ENCODE assay signal across 9 mouse cellular contexts in genomic region chr10:81244595-81244994, GRCm38 (mm10). TPM values are rescaled to one million over a fixed set of nuclear protein-coding genes. Genes with fewer than 3 reads are reported as not detected.
A peak's percentile ranks its signal among the peaks of the same experiment; 100 is the strongest.
DNase-seq lines count a peak whose midpoint lies in the region; ATAC-seq and TF ChIP-seq lines count a peak whose summit lies in the region.
"Had no signal": no experiment of that assay in that cellular context is flagged by ENCODE, and none has a peak within 500 bp of the region (broad histone marks: within the 10 kb centered on the region; RNA-seq: fewer than 3 reads in every experiment).

No protein-coding gene starts in this region.

- H3K4me2 ChIP-seq in embryonic facial prominence, embryonic 12.5 days (replicated peaks): no peak overlapping the region
- H3K4me2 ChIP-seq in heart, postnatal 0 days (ENCODE audit: low read depth, low read length): no peak overlapping the region
- no peak overlapping the region for H3K4me2 ChIP-seq in lung, embryonic 15.5 days
- no peak overlapping the region for H3K4me2 ChIP-seq in neural tube, embryonic 15.5 days
- H3K4me2 ChIP-seq: embryonic facial prominence, embryonic 15.5 days had no signal

- no peak overlapping the region for H3K9ac ChIP-seq in embryonic facial prominence, embryonic 12.5 days
- H3K9ac ChIP-seq in heart, postnatal 0 days (replicated peaks; ENCODE audit: low read depth, low read length): no peak overlapping the region
- no peak overlapping the region for H3K9ac ChIP-seq in lung, embryonic 15.5 days
- no peak overlapping the region for H3K9ac ChIP-seq in neural tube, embryonic 15.5 days (replicated peaks)
- H3K9ac ChIP-seq: embryonic facial prominence, embryonic 15.5 days had no signal

- no peak overlapping the region for H3K27ac ChIP-seq in embryonic facial prominence, embryonic 12.5 days
- H3K27ac ChIP-seq in heart, postnatal 0 days (ENCODE audit: low read depth): no peak overlapping the region
- no peak overlapping the region for H3K27ac ChIP-seq in lung, embryonic 15.5 days
- no peak overlapping the region for H3K27ac ChIP-seq in neural tube, embryonic 15.5 days (replicated peaks)
- H3K27ac ChIP-seq: embryonic facial prominence, embryonic 15.5 days had no signal

- H3K9me3 ChIP-seq in embryonic facial prominence, embryonic 12.5 days: no peaks in the 10 kb centered on the region
- no peaks in the 10 kb centered on the region for H3K9me3 ChIP-seq in heart, postnatal 0 days (replicated peaks; ENCODE audit: control insufficient read depth, low read length)
- H3K9me3 ChIP-seq in lung, embryonic 15.5 days: no peaks in the 10 kb centered on the region
- no peaks in the 10 kb centered on the region for H3K9me3 ChIP-seq in neural tube, embryonic 15.5 days (replicated peaks)
- H3K9me3 ChIP-seq: embryonic facial prominence, embryonic 15.5 days had no signal

- ATAC-seq in embryonic facial prominence, embryonic 12.5 days (ENCODE audit: insufficient number of reproducible peaks, insufficient read depth, low FRiP score, low TSS enrichment): peak; percentile 24; the same call in 1 of the 2 replicates
- peak; percentile 62 for ATAC-seq in heart, postnatal 0 days (ENCODE audit: insufficient read depth, low read depth)
- 0 out of 2 replicates have a peak, but pooled peaks have one; percentile 44 for ATAC-seq in lung, embryonic 15.5 days (ENCODE audit: borderline replicate concordance, extremely low read depth, low FRiP score, low TSS enrichment)
- peak; percentile 51 for ATAC-seq in neural tube, embryonic 15.5 days (ENCODE audit: low FRiP score)

- 8% methylated on average over 17 of the region's 17 CpGs for WGBS in embryonic facial prominence, embryonic 12.5 days
- WGBS in heart, postnatal 0 days: 9% methylated on average over 17 of the region's 17 CpGs
- 6% methylated on average over 17 of the region's 17 CpGs for WGBS in lung, embryonic 15.5 days
- 11% methylated on average over 17 of the region's 17 CpGs for WGBS in neural tube, embryonic 15.5 days

- 0 out of 2 replicates have a peak, but pooled peaks cover 6% of the 10 kb centered on the region for H3K36me3 ChIP-seq in embryonic facial prominence, embryonic 12.5 days
- H3K36me3 ChIP-seq in heart, postnatal 0 days (replicated peaks; ENCODE audit: control insufficient read depth, insufficient read depth, low read length): no peaks in the 10 kb centered on the region
- H3K36me3 ChIP-seq in lung, embryonic 15.5 days: no peaks in the 10 kb centered on the region
- H3K36me3 ChIP-seq in neural tube, embryonic 15.5 days: peaks cover 21% of the 10 kb centered on the region; the same call in 1 of the 2 replicates

- peaks cover 7% of the 10 kb centered on the region for H3K4me1 ChIP-seq in embryonic facial prominence, embryonic 12.5 days
- 0 out of 2 replicates have a peak, but pooled peaks cover 2% of the 10 kb centered on the region for H3K4me1 ChIP-seq in heart, postnatal 0 days (ENCODE audit: control insufficient read depth, insufficient read depth)
- 0 out of 2 replicates have a peak, but pooled peaks cover 4% of the 10 kb centered on the region for H3K4me1 ChIP-seq in lung, embryonic 15.5 days
- peaks cover 12% of the 10 kb centered on the region for H3K4me1 ChIP-seq in neural tube, embryonic 15.5 days

- no peak for TF ChIP-seq EP300 in heart, postnatal 0 days (IDR thresholded peaks at IDR 0.05; ENCODE audit: low read depth)

- no peak overlapping the region for H3K4me3 ChIP-seq in embryonic facial prominence, embryonic 12.5 days
- no peak overlapping the region for H3K4me3 ChIP-seq in heart, postnatal 0 days (ENCODE audit: low read depth, low read length)
- H3K4me3 ChIP-seq in lung, embryonic 15.5 days: no peak overlapping the region
- no peak overlapping the region for H3K4me3 ChIP-seq in neural tube, embryonic 15.5 days (replicated peaks)
- H3K4me3 ChIP-seq: embryonic facial prominence, embryonic 15.5 days had no signal

- TF ChIP-seq CTCF in heart, postnatal 0 days (IDR thresholded peaks at IDR 0.05; ENCODE audit: low read depth): peak; percentile 93

- peaks cover 35% of the 10 kb centered on the region for H3K27me3 ChIP-seq in embryonic facial prominence, embryonic 12.5 days
- H3K27me3 ChIP-seq in heart, postnatal 0 days (ENCODE audit: control insufficient read depth, insufficient read depth, low read length): peaks cover 15% of the 10 kb centered on the region
- H3K27me3 ChIP-seq in lung, embryonic 15.5 days: peaks cover 38% of the 10 kb centered on the region
- H3K27me3 ChIP-seq in neural tube, embryonic 15.5 days (replicated peaks): peaks cover 18% of the 10 kb centered on the region

- DNase-seq in CD4-positive, CD25-positive, alpha-beta regulatory T cell, adult 2 months (ENCODE audit: low read depth, low spot score): peak; percentile 85
- DNase-seq in adrenal gland, postnatal 25 days: peak; percentile 82
- DNase-seq in heart, postnatal 0 days (ENCODE audit: low spot score): peak; percentile 70
- peak; percentile 83 for DNase-seq in kidney, postnatal 14 days
- DNase-seq in thymus, postnatal 14 days: peak; percentile 87

RNA-seq across cellular contexts. Expression of gene Matk, which starts 8.1 kb away (rescaled TPM):
- total RNA-seq in adrenal gland, postnatal 25 days (2021): 0.82 and 1.4 TPM in 2 replicates
- 5.6 and 7.2 TPM in 2 replicates for polyA plus RNA-seq in embryonic facial prominence, embryonic 12.5 days (2016; fragmentation: Nextera tagmentation; extraction: Ambion mirVana)
- 0.31 and 0.66 TPM in 2 replicates for total RNA-seq in heart, postnatal 0 days (2014; rRNA removed; ENCODE audit: low replicate concordance)
- 0.42 and 0.51 TPM in 2 replicates for polyA plus RNA-seq in heart, postnatal 0 days (2015; fragmentation: Nextera tagmentation; extraction: Ambion mirVana)
- polyA plus RNA-seq in lung, embryonic 15.5 days (2015; fragmentation: Nextera tagmentation; extraction: Ambion mirVana): 2.7 and 3.9 TPM in 2 replicates
- polyA plus RNA-seq in neural tube, embryonic 15.5 days (2015; fragmentation: Nextera tagmentation; extraction: Ambion mirVana): 37.1 and 48.3 TPM in 2 replicates

RNA-seq across cellular contexts. Expression of gene Zfr2, which starts 11.6 kb away (rescaled TPM):
- total RNA-seq in adrenal gland, postnatal 25 days (2021): 14.0 and 22.3 TPM in 2 replicates
- 13.2 and 13.4 TPM in 2 replicates for polyA plus RNA-seq in embryonic facial prominence, embryonic 12.5 days (2016; fragmentation: Nextera tagmentation; extraction: Ambion mirVana)
- total RNA-seq in heart, postnatal 0 days (2014; rRNA removed; ENCODE audit: low replicate concordance): 7.0 and 10.2 TPM in 2 replicates
- polyA plus RNA-seq in heart, postnatal 0 days (2015; fragmentation: Nextera tagmentation; extraction: Ambion mirVana): 2.2 and 2.6 TPM in 2 replicates
- polyA plus RNA-seq in lung, embryonic 15.5 days (2015; fragmentation: Nextera tagmentation; extraction: Ambion mirVana): 5.3 and 5.4 TPM in 2 replicates
- 27.1 and 31.9 TPM in 2 replicates for polyA plus RNA-seq in neural tube, embryonic 15.5 days (2015; fragmentation: Nextera tagmentation; extraction: Ambion mirVana)

RNA-seq across cellular contexts. Expression of gene Atcay, which starts 14.0 kb away (rescaled TPM):
- total RNA-seq in adrenal gland, postnatal 25 days (2021): 1.0 and 2.8 TPM in 2 replicates
- polyA plus RNA-seq in embryonic facial prominence, embryonic 12.5 days (2016; fragmentation: Nextera tagmentation; extraction: Ambion mirVana): 3.0 and 3.8 TPM in 2 replicates
- 0.58 TPM in 1 of 2 replicates, not detected in the other for total RNA-seq in heart, postnatal 0 days (2014; rRNA removed; ENCODE audit: low replicate concordance)
- polyA plus RNA-seq in heart, postnatal 0 days (2015; fragmentation: Nextera tagmentation; extraction: Ambion mirVana): 0.25 TPM in 2 replicates
- 0.14 and 0.29 TPM in 2 replicates for polyA plus RNA-seq in lung, embryonic 15.5 days (2015; fragmentation: Nextera tagmentation; extraction: Ambion mirVana)
- polyA plus RNA-seq in neural tube, embryonic 15.5 days (2015; fragmentation: Nextera tagmentation; extraction: Ambion mirVana): 64.8 and 91.1 TPM in 2 replicates

RNA-seq across cellular contexts. Expression of gene Mrpl54, which starts 22.1 kb away (rescaled TPM):
- 116 and 128 TPM in 2 replicates for total RNA-seq in adrenal gland, postnatal 25 days (2021)
- polyA plus RNA-seq in embryonic facial prominence, embryonic 12.5 days (2016; fragmentation: Nextera tagmentation; extraction: Ambion mirVana): 194 and 205 TPM in 2 replicates
- 272 and 288 TPM in 2 replicates for total RNA-seq in heart, postnatal 0 days (2014; rRNA removed; ENCODE audit: low replicate concordance)
- polyA plus RNA-seq in heart, postnatal 0 days (2015; fragmentation: Nextera tagmentation; extraction: Ambion mirVana): 264 and 272 TPM in 2 replicates
- 208 and 225 TPM in 2 replicates for polyA plus RNA-seq in lung, embryonic 15.5 days (2015; fragmentation: Nextera tagmentation; extraction: Ambion mirVana)
- polyA plus RNA-seq in neural tube, embryonic 15.5 days (2015; fragmentation: Nextera tagmentation; extraction: Ambion mirVana): 155 and 160 TPM in 2 replicates

RNA-seq across cellular contexts. Expression of gene Apba3, which starts 22.2 kb away (rescaled TPM):
- 70.4 and 110 TPM in 2 replicates for total RNA-seq in adrenal gland, postnatal 25 days (2021)
- polyA plus RNA-seq in embryonic facial prominence, embryonic 12.5 days (2016; fragmentation: Nextera tagmentation; extraction: Ambion mirVana): 53.9 and 55.4 TPM in 2 replicates
- total RNA-seq in heart, postnatal 0 days (2014; rRNA removed; ENCODE audit: low replicate concordance): 84.8 and 114 TPM in 2 replicates
- polyA plus RNA-seq in heart, postnatal 0 days (2015; fragmentation: Nextera tagmentation; extraction: Ambion mirVana): 45.2 and 46.1 TPM in 2 replicates
- 60.7 and 66.5 TPM in 2 replicates for polyA plus RNA-seq in lung, embryonic 15.5 days (2015; fragmentation: Nextera tagmentation; extraction: Ambion mirVana)
- 38.0 and 39.1 TPM in 2 replicates for polyA plus RNA-seq in neural tube, embryonic 15.5 days (2015; fragmentation: Nextera tagmentation; extraction: Ambion mirVana)

Comparison
In these comparisons a context has a peak if more than half of its experiments do, and no peak if none do; other contexts are left out.
1. RNA of gene Atcay, which starts 14.0 kb away (polyA plus RNA-seq): 64.8 to 91.1 TPM in neural tube, embryonic 15.5 days; 3.0 to 3.8 TPM in embryonic facial prominence, embryonic 12.5 days, 0.14 to 0.29 TPM in lung, embryonic 15.5 days and 0.25 TPM in heart, postnatal 0 days; every median in the first group is over 10 times any median in the second.
2. Peak in every context shown above with its lines, with median percentiles within 50 percentile points of each other: DNase-seq and ATAC-seq.